Mouse (Mus musculus) heart, adult 18-20 months (tissue): Measurements from ENCODE around the gene Ptprm. TPM values are rescaled to one million over a fixed set of nuclear protein-coding genes. Genes with fewer than 3 reads are reported as not detected.

ENCODE experiments used
- DNase-seq, 2 experiments: peaks; one replicate each; pipeline ENCODE4 v3.0.0; 2021 to 2022; ENCODE audit warnings: mixed read lengths in 1 of 2
- total RNA-seq, 2 experiments: library from RNA; stranded (reverse); gene quantifications; 2 replicates each; pipeline ENCODE4 v1.2.3; 2021

Gene Ptprm
- total RNA-seq, 2 experiments from 2014 or later = 80.1 to 86.3 TPM

DNA sequence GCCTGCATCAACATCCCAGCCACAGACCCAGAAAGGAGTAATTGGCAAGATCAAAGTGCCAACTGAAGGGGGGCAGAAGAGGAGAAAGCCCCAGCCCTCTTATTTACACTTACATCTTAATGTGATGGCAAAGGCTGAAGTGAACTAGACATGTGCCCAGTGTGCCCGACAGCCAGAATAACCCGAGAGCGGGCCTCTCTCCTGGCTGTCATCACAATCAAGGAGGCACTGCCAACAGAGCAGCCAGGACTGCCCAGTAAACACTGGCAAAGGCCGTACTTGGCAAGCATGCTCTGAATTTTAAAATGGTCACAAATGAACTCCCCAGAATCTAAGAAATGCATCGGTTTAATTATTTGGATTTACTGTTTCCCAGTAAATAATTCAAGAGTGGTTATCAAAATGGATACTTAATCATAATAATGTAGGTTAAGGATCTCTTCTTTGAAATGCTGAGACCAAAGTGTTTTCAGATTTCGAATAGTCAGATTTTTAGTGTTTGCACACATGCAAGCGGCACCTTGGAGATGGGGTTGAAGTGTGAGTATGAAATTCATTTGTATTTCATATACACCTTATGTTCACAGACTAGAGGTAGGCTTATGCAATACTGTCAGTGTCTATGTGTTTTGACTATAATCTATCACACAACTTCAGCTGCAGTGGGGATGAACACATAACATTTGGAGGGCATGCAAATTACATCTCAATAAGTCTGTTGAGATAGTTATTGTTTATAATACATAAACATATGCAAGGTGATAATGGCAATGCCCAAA is 282.8 kb downstream of the Ptprm start:
- DNase-seq = peak; percentile 72 to 78

DNA sequence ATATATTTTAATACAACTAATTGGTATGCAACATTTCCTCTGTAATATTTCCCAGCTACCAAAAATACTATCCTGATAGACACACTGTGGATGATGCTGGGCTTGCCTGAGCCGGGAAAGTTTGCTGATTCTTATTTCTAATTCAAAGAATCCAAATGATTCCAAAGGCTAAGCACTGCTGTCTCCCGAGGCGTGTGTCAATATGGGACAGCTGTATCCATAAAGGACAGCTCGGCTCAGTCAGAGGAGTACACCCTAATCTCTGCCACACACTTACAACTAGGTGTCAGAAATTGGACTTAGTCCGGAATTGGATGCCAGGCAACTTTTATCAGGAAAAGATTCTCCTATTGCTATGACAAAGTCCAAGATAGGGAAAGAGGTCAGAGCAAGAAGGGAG is 290.6 kb downstream of the Ptprm start:
- DNase-seq = no peak

DNA sequence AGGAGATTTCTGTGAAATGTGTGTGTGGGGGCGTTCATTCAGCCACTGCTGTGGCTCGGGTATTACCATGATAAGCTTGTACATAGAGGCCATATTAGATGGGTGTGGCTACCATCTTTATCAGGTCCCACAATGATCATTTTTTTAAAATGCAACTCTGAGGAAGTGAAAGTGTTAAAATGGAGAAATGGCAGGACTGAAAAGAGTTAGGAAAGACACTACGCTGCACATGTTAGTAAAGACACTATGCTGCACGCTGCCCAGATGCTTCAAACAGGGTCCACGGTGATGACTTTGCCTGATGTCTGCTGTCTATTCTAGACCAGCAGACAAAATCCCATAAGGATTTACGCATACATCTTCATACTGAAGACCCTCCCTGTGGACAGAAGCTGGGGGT is 298.6 kb downstream of the Ptprm start:
- no peak for DNase-seq

DNA sequence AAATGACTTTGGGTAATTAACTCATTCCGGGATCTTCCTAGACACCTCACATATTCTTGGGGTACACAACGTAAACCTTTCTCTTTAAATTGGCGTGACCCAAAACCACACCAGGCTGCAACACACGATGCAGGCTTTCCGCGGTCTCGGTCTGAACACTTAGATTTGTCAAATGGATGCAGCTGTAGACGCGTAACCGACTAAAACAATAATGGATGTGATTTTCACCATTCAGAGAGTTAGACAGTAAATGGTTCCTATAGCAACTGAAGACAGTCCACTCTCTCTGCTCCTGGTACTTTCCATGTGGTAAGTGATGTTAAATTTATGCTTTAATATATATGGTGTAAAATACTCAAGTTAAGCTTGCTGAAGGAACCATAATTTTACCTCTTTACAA is 300.1 kb downstream of the Ptprm start:
- no peak for DNase-seq

DNA sequence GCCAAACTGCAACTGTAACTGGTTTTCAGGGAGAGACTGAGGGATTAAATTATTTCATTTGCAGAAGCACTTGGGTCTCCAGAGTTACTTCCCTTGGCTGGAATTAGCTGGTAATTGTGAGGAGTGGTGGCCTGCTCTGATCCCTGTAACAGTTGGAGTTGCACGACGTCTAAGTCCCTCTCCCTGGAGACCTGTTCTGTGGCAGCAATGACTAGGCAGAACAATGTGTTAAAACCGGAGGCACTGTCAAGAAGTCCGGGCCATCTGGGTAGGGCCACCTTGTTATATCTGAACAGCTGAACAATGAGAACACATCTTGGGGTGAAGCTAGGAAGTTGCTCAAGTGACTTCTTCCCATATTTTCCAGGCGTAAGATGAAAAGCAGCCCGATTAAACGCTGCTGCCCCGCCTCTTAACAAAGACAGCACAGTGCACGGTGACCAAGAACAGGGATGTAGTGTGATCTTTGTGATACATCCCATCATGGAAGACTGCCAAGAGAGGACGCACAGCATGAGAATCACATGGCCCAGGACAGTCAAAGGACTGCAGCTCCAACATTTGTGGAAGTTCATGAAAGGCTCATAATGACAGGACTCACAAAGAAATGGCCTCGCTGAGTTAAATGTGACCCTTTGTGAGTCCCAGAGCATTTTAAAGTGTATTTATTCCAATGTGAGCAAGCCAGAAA is 301.5 kb downstream of the Ptprm start:
- DNase-seq = no peak

DNA sequence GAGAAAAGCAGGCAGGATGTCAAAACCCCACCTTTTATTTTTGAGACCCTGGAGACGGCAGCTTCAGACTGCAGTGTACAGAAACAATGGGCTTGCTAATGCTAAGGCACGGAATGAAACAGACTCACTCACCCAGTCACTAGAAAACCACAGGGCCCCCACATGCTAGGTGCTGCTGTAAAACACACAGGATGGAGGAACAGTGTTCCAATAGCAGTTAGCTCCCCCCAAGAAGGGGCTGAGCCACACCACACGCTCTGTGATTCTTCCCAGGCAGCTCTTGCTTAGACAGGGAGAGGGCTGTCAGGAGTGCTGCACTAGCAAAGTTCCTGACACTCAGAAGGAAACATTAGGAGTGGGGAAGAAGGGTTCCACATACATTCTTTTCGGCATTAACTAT is 306.6 kb downstream of the Ptprm start:
- DNase-seq = no peak

DNA sequence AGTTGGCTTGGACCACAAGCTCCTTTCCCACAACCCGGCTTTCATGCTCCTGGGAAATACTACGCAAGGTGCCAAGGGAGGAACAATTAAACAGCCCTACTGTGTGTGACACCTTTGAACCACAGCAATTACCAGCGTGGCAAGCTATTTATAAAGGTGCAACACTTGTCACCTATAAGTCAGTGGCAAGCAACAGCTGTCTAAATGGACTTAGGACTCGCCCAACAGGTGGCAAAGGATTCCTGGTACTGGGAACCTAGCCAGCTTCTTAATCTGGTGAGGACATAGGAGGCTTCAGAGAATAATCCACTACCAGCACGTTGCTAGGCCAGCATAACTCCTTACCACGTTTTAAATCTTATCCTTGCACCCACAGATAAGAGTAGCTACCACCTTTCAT is 315.7 kb downstream of the Ptprm start:
- no peak for DNase-seq

DNA sequence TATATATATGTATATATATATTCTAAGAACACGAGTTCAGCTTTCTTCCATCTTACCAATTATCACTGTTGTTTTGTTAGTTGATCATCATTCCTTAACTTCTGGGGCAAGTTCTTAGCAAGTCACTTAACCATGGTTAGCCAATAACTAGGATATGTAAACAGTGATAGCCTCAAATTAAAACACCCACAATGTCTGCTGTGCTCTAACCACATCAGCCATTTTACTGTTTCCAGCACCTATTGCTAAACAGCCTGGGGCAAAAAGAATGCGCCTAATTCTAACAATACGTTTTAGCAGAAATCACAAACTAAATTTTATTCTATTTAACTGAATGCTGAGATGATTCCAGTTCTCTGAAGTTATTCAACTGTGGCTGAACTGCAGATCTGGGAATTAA is 320.7 kb downstream of the Ptprm start:
- no peak for DNase-seq

DNA sequence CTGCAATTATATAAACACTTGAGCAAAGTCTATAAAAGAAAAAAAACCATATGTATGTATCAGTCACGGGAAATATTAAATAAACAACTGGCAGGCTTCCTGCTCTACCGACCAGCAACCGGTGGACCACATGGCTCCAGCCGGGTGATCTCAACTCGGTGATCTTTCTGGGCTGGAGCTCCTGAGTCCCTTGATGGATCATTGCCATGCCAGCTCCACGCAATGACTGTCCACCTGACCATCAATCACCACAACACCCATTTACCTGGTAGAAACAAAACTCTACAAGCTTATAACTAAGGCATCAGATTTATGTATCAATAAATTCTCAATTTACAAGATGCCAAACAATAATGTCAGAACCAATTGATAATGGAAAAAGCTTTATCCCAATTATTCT is 322.2 kb downstream of the Ptprm start:
- no peak for DNase-seq

DNA sequence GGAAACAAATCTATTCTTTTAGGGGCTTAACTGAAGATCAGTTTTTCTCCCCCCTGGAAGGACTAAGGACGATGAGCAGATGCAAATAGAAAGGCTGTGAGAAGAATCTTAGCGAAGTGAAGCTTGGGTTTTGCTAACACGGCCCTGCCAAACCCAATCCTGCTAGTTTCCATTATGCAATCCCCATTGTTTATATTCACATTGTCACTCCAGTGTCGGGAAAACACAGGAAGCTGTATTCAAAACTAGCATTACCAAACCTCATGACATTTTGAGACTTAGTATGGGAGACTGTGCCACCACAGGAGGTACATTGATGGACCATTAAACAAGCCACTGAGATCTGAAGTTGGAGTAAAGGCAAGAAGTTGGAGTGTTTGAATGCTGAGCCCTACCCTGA is 322.9 kb downstream of the Ptprm start:
- DNase-seq = no peak

DNA sequence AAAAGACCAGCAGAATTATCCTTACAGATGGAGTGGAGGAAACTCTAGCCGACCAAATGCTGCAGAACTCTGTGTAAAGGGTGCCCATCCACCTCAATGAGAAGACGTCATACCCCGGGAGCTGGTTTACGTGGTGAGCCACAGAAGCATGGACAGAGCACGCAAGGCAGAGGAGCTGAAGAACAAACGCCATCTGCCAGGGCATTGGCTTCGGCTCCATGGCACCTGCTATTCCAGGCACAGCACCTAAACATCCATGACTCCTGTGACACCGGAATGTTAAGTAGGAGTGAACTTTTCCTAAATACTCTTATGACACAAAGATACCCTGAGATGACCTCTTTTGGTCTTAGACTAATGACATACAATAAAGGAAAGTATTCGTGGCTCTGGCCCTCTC is 327.0 kb downstream of the Ptprm start:
- DNase-seq = peak; percentile 21 to 24

DNA sequence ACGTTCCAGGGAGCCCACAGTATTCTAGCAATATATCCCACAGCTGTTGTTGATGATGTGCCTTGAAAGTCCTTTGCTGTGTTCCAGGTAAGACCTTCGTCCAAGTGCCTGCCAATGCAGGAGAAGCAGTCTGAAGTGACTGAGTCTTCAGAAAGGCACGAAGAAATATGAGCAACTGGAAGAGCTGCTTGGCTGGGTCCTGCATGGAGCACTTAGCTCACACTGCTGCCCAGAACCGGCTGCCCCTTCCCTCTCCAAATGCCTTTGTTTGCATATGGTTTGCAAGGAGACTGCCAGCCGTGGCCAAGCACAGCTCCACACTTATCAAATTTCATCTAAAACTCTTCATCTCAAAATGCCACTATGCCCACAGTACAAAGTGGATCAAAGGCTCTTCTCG is 337.8 kb downstream of the Ptprm start:
- DNase-seq = no peak

DNA sequence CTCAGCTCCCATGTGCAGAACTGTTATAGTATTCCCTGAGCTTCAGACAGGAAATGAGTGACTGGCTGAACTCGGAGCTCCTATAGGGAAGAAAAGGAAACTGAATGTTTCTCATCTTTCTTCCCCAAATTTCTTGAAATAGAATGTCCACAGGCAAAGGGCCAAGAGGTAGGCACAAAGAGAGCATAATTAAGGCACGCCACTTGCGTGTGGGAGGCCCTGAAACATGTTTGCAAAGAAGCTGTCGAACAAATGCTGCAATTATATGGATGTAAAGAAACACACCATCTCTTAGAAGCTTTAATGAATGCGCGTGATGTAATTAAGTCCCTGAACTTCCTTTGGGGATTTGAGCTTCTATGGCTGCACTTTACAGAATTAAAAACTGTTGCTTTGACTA is 341.0 kb downstream of the Ptprm start:
- DNase-seq = no peak

DNA sequence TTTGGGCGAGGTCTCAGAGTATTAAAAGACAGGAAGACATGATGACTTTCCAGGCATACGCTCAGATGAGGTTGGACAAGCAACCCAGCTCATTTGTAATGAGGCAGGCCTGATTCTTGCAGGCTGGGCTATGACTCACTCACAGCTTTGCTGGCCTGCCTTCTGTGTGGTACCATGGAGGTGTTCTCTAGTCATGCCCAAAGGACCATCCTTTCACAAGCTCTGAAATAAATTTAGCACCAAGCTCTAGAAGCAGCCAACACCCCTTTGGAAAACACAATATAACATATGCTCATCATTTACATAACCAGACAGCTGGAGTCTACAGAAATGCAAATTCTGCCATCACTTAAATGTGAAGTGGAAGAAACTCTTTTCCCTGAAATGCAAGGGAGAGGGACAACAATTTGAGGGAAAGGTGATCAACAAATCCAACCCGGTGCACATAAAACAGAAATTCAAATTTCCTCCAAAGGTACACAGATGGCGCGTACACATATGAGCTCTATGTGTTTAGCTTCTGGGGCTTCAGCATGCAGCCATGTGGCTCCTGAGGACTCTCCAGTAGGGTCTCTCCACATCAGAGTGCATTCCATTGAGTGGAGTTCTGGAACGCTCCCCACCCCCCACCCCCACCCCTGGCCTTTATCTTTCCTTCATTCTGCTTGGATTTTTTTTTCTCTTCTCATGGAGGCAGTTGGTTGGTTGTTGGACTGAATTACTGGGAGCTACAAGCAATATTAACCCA is 342.2 kb downstream of the Ptprm start:
- DNase-seq = no peak

DNA sequence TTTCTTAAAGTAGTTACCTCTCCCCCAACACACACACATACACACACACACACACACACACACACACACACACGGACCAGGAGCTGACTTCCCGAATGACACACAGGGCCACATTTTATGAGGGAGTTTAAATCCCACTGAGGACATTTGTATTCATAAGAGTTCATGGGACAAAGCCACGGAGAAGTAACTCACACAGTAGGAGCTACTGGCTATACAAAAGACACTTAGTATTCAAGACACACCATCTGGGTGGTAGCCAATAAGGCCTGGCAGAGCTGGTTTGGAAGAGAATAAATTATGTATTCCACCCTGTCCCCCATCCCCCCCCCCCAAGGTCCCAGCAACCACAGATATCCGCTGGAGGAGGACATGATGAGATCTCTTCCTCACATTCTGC is 344.1 kb downstream of the Ptprm start:
- no peak for DNase-seq

DNA sequence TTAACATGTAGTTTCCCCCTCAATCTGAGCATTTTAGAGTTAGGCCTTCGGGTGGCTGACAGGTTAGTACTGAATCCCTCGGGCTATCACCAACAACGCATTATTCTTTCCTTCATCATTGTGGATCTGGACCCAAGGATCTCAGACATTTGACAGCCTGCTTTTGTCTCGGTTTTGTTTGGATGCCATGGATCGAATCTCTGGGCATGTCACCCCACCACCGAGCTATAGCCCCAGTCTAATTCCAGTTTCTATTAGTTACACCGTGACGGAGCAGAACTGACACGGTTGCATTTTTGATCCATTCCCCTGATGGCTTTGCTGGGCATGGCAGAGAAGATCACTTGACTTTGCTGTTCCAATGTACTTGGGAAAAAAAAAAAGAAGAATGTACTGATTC is 346.1 kb downstream of the Ptprm start:
- DNase-seq = no peak

DNA sequence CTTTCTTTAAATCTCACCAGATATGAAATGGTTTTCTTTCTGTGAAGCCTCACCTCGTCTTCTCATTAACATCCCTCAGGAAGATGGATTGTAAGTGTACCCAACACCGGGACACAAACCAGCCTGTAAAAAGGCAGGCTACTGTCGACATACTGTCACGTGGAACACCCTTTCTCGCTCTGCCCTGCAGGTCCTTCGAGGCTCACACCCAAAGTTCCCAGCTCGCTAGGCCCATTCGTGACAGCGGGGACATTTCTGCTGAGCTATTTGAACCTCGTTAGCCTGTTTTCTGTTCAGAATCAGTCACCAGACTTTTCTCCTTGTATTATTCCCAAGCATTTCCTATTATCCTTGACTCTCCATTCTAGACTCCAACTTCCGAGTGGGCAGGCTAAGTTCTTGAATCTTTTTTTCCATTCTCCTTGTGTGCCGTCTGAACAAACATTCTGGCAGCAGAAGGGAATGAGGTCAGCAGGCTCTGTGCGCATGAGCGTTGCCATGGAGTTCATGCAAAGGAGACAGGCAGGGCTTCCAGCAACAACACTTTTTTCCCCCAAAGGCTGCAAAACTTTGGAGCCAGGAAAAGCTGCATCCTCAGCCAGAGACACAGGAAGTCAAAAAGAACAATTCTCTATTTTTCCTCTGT is 347.4 kb downstream of the Ptprm start:
- DNase-seq = peak; percentile 95 to 96

DNA sequence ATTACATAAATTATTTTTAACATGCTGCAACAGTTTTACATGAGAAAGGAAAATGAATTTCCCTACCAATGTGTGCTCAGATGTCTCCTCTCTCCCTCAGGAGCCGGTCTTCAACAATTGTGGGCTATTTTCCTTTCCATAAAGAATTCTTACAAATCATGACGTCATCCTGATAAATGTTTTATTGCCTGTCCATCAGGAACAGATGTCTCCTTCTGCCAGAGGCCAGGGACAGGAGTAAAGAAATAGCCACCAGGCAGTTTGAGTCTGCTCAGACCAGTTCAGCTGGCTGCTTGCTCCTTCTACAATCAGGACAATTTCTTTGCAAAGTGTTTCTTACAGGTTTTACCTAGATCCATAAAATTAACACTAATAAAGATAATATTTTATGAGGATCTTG is 357.4 kb downstream of the Ptprm start:
- DNase-seq = no peak

DNA sequence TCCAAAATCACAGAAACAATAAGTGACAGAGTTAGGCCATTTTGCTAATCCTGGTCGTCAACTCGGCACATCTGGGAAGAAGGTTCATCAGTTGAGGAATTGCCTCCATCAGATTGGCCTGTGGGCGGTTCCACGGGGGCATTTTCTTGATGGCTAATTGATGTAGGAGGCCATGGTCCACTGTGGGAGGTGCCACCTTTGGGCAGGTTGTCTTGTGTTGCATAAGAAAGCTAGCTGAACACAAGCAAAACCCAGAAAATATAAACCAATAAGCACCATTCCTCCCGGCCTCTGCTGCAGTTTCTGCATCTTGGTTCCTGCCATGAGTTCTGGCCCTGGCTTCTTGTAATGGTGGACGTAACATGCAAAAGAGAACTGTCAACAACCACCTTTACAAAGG is 358.2 kb downstream of the Ptprm start:
- no peak for DNase-seq

DNA sequence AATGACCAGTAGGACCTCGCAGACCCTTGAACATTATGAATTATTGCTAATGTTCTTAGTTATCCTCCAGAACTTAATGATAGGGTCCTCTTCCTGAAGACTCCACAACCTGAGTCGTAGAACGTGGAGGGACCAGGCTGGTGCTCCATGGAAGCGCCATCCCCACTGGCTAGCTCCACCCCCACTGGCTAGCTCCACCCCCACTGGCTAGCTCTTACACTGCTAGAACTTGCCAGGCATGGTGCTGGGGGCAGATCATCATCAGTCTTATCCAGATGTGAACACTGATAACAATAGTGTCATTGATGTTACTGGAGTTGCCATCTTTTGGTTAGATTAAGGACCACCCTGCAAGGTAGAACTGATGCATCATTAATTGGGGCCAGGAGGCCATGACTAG is 362.4 kb downstream of the Ptprm start:
- no peak for DNase-seq

DNA sequence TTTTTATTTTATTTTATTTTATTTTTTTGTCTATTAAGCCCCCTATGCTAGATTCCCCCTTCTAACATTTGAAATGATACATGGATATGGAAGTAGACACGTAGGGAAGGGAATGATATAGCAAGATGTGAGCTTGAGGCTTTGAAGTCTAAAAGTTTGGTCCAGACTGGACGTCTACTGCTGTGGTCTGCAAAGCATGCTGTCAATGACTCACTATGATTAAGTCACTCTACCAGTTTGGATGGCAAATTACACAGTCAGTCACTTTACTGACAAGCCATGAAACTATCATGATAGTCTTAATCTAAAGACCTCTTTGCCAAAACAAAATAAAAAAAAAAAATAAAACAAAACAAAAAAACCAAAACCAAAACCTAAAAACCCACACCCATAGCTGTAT is 363.5 kb downstream of the Ptprm start:
- DNase-seq = no peak

DNA sequence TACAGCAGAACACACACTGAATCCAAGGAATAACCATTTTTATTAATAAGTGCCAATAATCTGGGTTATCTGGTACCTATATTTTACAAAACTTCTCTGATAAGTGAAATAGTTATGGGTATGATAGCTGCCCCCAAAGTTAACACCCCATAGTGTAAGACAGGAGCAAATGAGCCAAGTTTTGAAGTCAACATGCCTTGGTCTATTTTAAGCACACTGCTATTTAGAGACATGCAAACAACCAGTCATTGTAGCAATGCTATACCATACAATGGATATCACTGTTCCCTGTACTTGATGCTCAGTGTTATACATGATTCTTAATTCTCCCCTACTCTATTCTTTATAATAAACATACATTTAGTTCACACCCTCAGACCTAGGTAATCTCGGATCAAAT is 366.2 kb downstream of the Ptprm start:
- no peak for DNase-seq

DNA sequence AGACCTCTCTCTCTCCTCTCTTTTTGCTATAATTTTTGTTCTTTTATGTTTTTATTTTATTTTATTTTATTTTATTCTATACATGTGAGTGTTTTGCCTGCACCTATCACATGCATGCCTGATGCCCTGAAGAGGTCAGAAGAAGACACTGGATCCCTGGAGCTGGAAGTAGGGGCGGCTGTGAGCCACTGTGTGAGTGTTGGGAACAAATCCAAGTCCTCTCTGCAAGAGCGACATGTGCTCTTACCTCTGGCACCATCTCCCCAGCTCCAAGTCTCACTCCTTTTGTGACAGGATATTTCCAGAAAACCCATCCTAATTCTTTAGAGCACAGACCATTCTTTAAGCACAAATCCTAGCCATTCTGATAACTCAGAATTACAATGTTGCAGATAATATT is 372.6 kb downstream of the Ptprm start:
- peak; percentile 39 to 59 for DNase-seq
